Mouse (Mus musculus) heart, adult 2 months (tissue): ENCODE data around the gene Ttll1.

ENCODE experiments used
- CTCF ChIP-seq: fragments of 200-600 bp; IDR thresholded peaks from 2 replicates; pipeline ENCODE4 v1.8.1; 2022; ENCODE audit warnings: antibody characterized with exemption, mild to moderate bottlenecking, moderate library complexity
- POLR2A ChIP-seq: fragments of 200-500 bp; IDR thresholded peaks from 2 replicates; pipeline ENCODE4 v1.6.1; 2011; ENCODE audit warnings: mild to moderate bottlenecking, low read depth, low read length, control low read depth; ENCODE audit not compliant: insufficient read depth

GRCm38 (mm10) chr15:83471476-83471875 lies 39.2 kb downstream of the Ttll1 start:
- TF ChIP-seq CTCF = no peak
- 0 out of 2 replicates have a peak, but pooled peaks have one; percentile 11 for TF ChIP-seq POLR2A
